Mouse (Mus musculus): ENCODE results near the gene Scly.

DNA sequence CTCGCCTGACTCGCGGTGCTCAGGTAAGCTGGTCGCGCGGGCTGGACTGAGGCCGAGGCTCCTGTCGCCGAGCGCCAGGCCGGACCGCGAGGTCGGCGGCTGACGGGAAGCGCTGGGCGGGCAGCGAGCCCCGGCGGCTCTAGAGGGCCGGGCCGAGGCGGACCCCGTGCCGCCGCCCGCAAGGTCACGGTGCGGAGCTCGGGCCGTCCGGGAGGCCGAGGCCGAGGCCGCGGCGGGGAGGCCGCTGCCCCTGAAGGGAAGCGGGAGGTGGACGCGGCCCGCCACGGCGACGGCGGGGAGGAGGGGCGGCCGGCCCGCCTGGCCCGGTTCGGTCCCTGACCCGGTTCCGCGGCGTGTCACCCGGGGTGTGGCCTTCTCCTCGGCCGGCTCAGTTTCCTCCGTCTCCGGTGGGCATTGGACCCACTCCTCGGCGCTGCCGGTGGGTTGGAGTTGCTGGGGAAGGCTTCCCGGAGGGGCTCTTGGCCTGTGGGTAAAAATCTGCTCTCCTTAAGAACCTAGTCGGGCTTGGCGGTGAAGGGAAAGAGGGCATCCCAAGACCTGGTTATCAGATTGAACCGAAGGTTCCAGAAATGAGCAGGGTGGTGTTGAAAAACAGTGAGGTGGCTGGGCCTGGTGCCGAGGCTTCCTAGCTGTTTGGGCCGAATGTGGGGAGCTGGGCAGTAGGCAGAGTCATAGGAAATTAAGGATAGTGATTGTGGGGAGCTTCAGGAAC lies 47.6 kb upstream of the Scly start:
- no peak for TF ChIP-seq POLR2A (IDR thresholded peaks at IDR 0.05; ENCODE audit: extremely low read depth, insufficient read depth, low read length)
- no peak for TF ChIP-seq CTCF (IDR thresholded peaks at IDR 0.05; ENCODE audit: extremely low read depth, insufficient read depth, low read length)
